Mouse (Mus musculus) urinary bladder, postnatal 10 days (tissue): ENCODE results near the gene Gm28079.
"Not testable (repeated sequence)": the region's sequence is repeated elsewhere in the genome, so short reads cannot be mapped to it uniquely, and the experiment has no call there.

ENCODE experiments used
- DNase-seq: peaks from one replicate; pipeline ENCODE4 v3.0.0; 2022; ENCODE audit warnings: low spot score

The Gm28079 gene

GRCm38 (mm10) chrY:70014799-70015198, at the start of gene Gm28079:
Gene Gm28079, minus strand, starts transcription at chrY:70014899.
- not testable (repeated sequence) for DNase-seq
